28 mouse cellular contexts compared by ENCODE assay signal in the genomic region with DNA sequence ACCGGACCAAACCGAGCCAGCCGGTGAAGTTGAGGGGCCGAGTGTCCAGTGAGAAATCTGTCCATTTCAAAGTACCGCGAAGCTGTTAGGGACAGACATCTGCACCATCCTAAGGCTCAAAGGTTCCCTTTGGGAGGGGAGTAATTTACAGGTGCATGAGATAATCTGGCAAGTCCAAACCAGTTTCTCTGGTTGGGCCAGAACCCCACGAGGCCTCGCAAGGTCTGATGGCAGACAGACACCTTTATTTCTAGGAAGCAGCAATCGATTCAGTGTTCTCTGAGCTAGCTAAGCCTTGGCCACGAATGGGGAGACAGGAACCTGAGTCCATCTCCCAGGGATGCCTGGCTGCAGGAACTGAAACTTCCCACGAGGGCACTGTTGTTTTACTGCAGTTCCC. TPM values are rescaled to one million over a fixed set of nuclear protein-coding genes. Genes with fewer than 3 reads are reported as not detected.
DNase-seq lines count a peak whose midpoint lies in the region; ATAC-seq and TF ChIP-seq lines count a peak whose summit lies in the region.
"Had no signal": no experiment of that assay in that cellular context is flagged by ENCODE, and none has a peak within 500 bp of the region (broad histone marks: within the 10 kb centered on the region; RNA-seq: fewer than 3 reads in every experiment).

No protein-coding gene starts in this region.

- H3K4me1 ChIP-seq in hindbrain, embryonic 13.5 days (replicated peaks): peaks cover 30% of the 10 kb centered on the region
- H3K4me1 ChIP-seq in hindbrain, embryonic 11.5 days (replicated peaks; ENCODE audit: control insufficient read depth, insufficient read depth, low read length): no peaks in the 10 kb centered on the region; the same call in none of the 2 replicates
- H3K4me1 ChIP-seq in intestine, embryonic 15.5 days (replicated peaks): peaks cover 9% of the 10 kb centered on the region; the same call in 1 of the 2 replicates
- peaks cover 6% of the 10 kb centered on the region for H3K4me1 ChIP-seq in stomach, embryonic 16.5 days (ENCODE audit: control insufficient read depth, insufficient read depth, low read length)
- H3K4me1 ChIP-seq in liver, postnatal 0 days (ENCODE audit: insufficient read depth): peaks cover 12% of the 10 kb centered on the region

- 96% methylated on average over 11 of the region's 11 CpGs for WGBS in hindbrain, embryonic 13.5 days
- 93% methylated on average over 11 of the region's 11 CpGs for WGBS in hindbrain, embryonic 11.5 days
- WGBS in intestine, embryonic 15.5 days: 68% methylated on average over 11 of the region's 11 CpGs
- WGBS in stomach, embryonic 16.5 days: 84% methylated on average over 11 of the region's 11 CpGs
- WGBS in liver, postnatal 0 days (ENCODE audit: insufficient replicate concordance): 91% methylated on average over 11 of the region's 11 CpGs

- no peak for DNase-seq in hindbrain, embryonic 11.5 days (ENCODE audit: low spot score)
- no peak for DNase-seq in gastrocnemius, postnatal 14 days
- no peak for DNase-seq in liver, postnatal 0 days
- DNase-seq: adrenal gland, postnatal 10 days; adrenal gland, postnatal 36 days; B cell, adult 2 months; cerebellum, adult 18-20 months; cerebellum, adult 9-10 months; cerebellum, postnatal 14 days; gastrocnemius, postnatal 10 days; heart, adult 11 months; heart, postnatal 10 days; heart, postnatal 36 days; kidney, adult 11 months had no signal

- TF ChIP-seq CTCF in liver, postnatal 0 days (IDR thresholded peaks at IDR 0.05; ENCODE audit: low read depth): no peak

- H3K9ac ChIP-seq in hindbrain, embryonic 13.5 days: 0 out of 2 replicates have a peak overlapping the region, but pooled peaks have one; percentile 13
- no peak overlapping the region for H3K9ac ChIP-seq in hindbrain, embryonic 11.5 days (ENCODE audit: low read depth, low read length)
- H3K9ac ChIP-seq in intestine, embryonic 15.5 days: no peak overlapping the region; the same call in 1 of the 2 replicates
- no peak overlapping the region for H3K9ac ChIP-seq in stomach, embryonic 16.5 days (ENCODE audit: low read length)
- no peak overlapping the region for H3K9ac ChIP-seq in liver, postnatal 0 days (replicated peaks)
- H3K9ac ChIP-seq: embryonic facial prominence, embryonic 12.5 days; forebrain, embryonic 12.5 days; forebrain, embryonic 15.5 days; heart, embryonic 12.5 days; heart, embryonic 15.5 days; hindbrain, embryonic 15.5 days had no signal

- no peaks in the 10 kb centered on the region for H3K9me3 ChIP-seq in hindbrain, embryonic 13.5 days
- no peaks in the 10 kb centered on the region for H3K9me3 ChIP-seq in hindbrain, embryonic 11.5 days (ENCODE audit: control insufficient read depth, low read length)
- H3K9me3 ChIP-seq in intestine, embryonic 15.5 days: no peaks in the 10 kb centered on the region
- no peaks in the 10 kb centered on the region for H3K9me3 ChIP-seq in stomach, embryonic 16.5 days (replicated peaks; ENCODE audit: control insufficient read depth, low read length)
- no peaks in the 10 kb centered on the region for H3K9me3 ChIP-seq in liver, postnatal 0 days (ENCODE audit: low read length)
- H3K9me3 ChIP-seq: embryonic facial prominence, embryonic 12.5 days; forebrain, embryonic 12.5 days; forebrain, embryonic 15.5 days; G1E; heart, embryonic 12.5 days; heart, embryonic 15.5 days; hindbrain, embryonic 10.5 days; hindbrain, embryonic 15.5 days had no signal

- no peak overlapping the region for H3K4me3 ChIP-seq in hindbrain, embryonic 13.5 days
- H3K4me3 ChIP-seq in hindbrain, embryonic 11.5 days (ENCODE audit: low read depth, low read length): no peak overlapping the region
- H3K4me3 ChIP-seq in intestine, embryonic 15.5 days (replicated peaks): no peak overlapping the region
- H3K4me3 ChIP-seq in stomach, embryonic 16.5 days (replicated peaks; ENCODE audit: low read length): no peak overlapping the region
- H3K4me3 ChIP-seq in liver, postnatal 0 days (ENCODE audit: low read depth, low read length): no peak overlapping the region
- H3K4me3 ChIP-seq: embryonic facial prominence, embryonic 12.5 days; erythroblast, embryonic 14.5 days; forebrain, embryonic 12.5 days; forebrain, embryonic 15.5 days; heart, embryonic 12.5 days; heart, embryonic 15.5 days; hindbrain, embryonic 10.5 days; hindbrain, embryonic 15.5 days had no signal

- ATAC-seq in hindbrain, embryonic 13.5 days (ENCODE audit: low FRiP score): no peak
- ATAC-seq in hindbrain, embryonic 11.5 days (ENCODE audit: low FRiP score): no peak
- ATAC-seq in intestine, embryonic 15.5 days: peak; percentile 88
- peak; percentile 17; the same call in 1 of the 2 replicates for ATAC-seq in stomach, embryonic 16.5 days (ENCODE audit: insufficient read depth, low FRiP score)
- ATAC-seq in liver, postnatal 0 days: no peak
- ATAC-seq: forebrain, embryonic 15.5 days; Patski had no signal

- H3K27me3 ChIP-seq in hindbrain, embryonic 13.5 days: no peaks in the 10 kb centered on the region
- no peaks in the 10 kb centered on the region for H3K27me3 ChIP-seq in hindbrain, embryonic 11.5 days (ENCODE audit: control insufficient read depth, insufficient read depth, low read length)
- H3K27me3 ChIP-seq in intestine, embryonic 15.5 days (replicated peaks): no peaks in the 10 kb centered on the region
- H3K27me3 ChIP-seq in stomach, embryonic 16.5 days (ENCODE audit: control insufficient read depth, insufficient read depth, low read length): no peaks in the 10 kb centered on the region
- no peaks in the 10 kb centered on the region for H3K27me3 ChIP-seq in liver, postnatal 0 days (ENCODE audit: insufficient read depth, low read length)
- H3K27me3 ChIP-seq: CH12.LX; embryonic facial prominence, embryonic 12.5 days; forebrain, embryonic 12.5 days; forebrain, embryonic 15.5 days; heart, embryonic 12.5 days; heart, embryonic 15.5 days; hindbrain, embryonic 15.5 days; Patski had no signal

- no peak overlapping the region for H3K27ac ChIP-seq in hindbrain, embryonic 13.5 days
- no peak overlapping the region for H3K27ac ChIP-seq in hindbrain, embryonic 11.5 days (ENCODE audit: low read depth, low read length)
- H3K27ac ChIP-seq in intestine, embryonic 15.5 days: peak overlapping the region; percentile 36; the same call in 1 of the 2 replicates
- H3K27ac ChIP-seq in stomach, embryonic 16.5 days (ENCODE audit: low read length): peak overlapping the region; percentile 9; the same call in 1 of the 2 replicates
- H3K27ac ChIP-seq in liver, postnatal 0 days (ENCODE audit: low read depth): no peak overlapping the region
- H3K27ac ChIP-seq: embryonic facial prominence, embryonic 12.5 days; forebrain, embryonic 12.5 days; forebrain, embryonic 15.5 days; heart, embryonic 15.5 days; hindbrain, embryonic 10.5 days; hindbrain, embryonic 15.5 days had no signal

- no peak for TF ChIP-seq EP300 in liver, postnatal 0 days (IDR thresholded peaks at IDR 0.05; ENCODE audit: low read depth)

- no peak overlapping the region for H3K4me2 ChIP-seq in hindbrain, embryonic 13.5 days
- H3K4me2 ChIP-seq in hindbrain, embryonic 11.5 days (replicated peaks; ENCODE audit: low read depth, low read length): no peak overlapping the region
- peak overlapping the region; percentile 26; the same call in 1 of the 2 replicates for H3K4me2 ChIP-seq in intestine, embryonic 15.5 days (replicated peaks)
- no peak overlapping the region for H3K4me2 ChIP-seq in stomach, embryonic 16.5 days (ENCODE audit: low read depth, low read length)
- no peak overlapping the region for H3K4me2 ChIP-seq in liver, postnatal 0 days (ENCODE audit: low read depth, low read length)
- H3K4me2 ChIP-seq: embryonic facial prominence, embryonic 12.5 days; forebrain, embryonic 12.5 days; forebrain, embryonic 15.5 days; heart, embryonic 12.5 days; heart, embryonic 15.5 days; hindbrain, embryonic 15.5 days had no signal

- intact Hi-C loops in gastrocnemius, postnatal 14 days (cut with DNase I; ENCODE audit: low total_unique reads): no loop called here

- H3K36me3 ChIP-seq in hindbrain, embryonic 13.5 days: peaks cover 65% of the 10 kb centered on the region
- peaks cover 12% of the 10 kb centered on the region for H3K36me3 ChIP-seq in hindbrain, embryonic 11.5 days (ENCODE audit: control insufficient read depth, insufficient read depth, low read length)
- peaks cover 29% of the 10 kb centered on the region for H3K36me3 ChIP-seq in intestine, embryonic 15.5 days
- peaks cover 20% of the 10 kb centered on the region; the same call in 1 of the 2 replicates for H3K36me3 ChIP-seq in stomach, embryonic 16.5 days (ENCODE audit: control insufficient read depth, insufficient read depth, low read length)
- H3K36me3 ChIP-seq in liver, postnatal 0 days (replicated peaks; ENCODE audit: insufficient read depth, low read length): peaks cover 73% of the 10 kb centered on the region

RNA-seq across cellular contexts. Expression of gene Zc3h7b, which starts 21.2 kb away (rescaled TPM):
- polyA plus RNA-seq in hindbrain, embryonic 13.5 days (2015; fragmentation: Nextera tagmentation; extraction: Ambion mirVana): 42.6 and 46.8 TPM in 2 replicates
- polyA plus RNA-seq in hindbrain, embryonic 11.5 days (2014; fragmentation: Nextera tagmentation; extraction: Ambion mirVana): 36.8 and 52.6 TPM in 2 replicates
- 16.8 and 17.2 TPM in 2 replicates for polyA plus RNA-seq in intestine, embryonic 15.5 days (2015; fragmentation: Nextera tagmentation; extraction: Ambion mirVana)
- polyA plus RNA-seq in stomach, embryonic 16.5 days (2015; fragmentation: Nextera tagmentation; extraction: Ambion mirVana): 21.5 and 23.9 TPM in 2 replicates
- total RNA-seq in gastrocnemius, postnatal 14 days (2021): 10 to 100 TPM; 30.8 to 37.9 TPM
- 3.3 and 4.2 TPM in 2 replicates for polyA plus RNA-seq in liver, postnatal 0 days (2015; fragmentation: Nextera tagmentation; extraction: Ambion mirVana)

RNA-seq across cellular contexts. Expression of gene Rangap1, which starts 21.7 kb away (rescaled TPM):
- 129 and 140 TPM in 2 replicates for polyA plus RNA-seq in hindbrain, embryonic 13.5 days (2015; fragmentation: Nextera tagmentation; extraction: Ambion mirVana)
- polyA plus RNA-seq in hindbrain, embryonic 11.5 days (2014; fragmentation: Nextera tagmentation; extraction: Ambion mirVana): 130 and 145 TPM in 2 replicates
- polyA plus RNA-seq in intestine, embryonic 15.5 days (2015; fragmentation: Nextera tagmentation; extraction: Ambion mirVana): 95.0 and 102 TPM in 2 replicates
- polyA plus RNA-seq in stomach, embryonic 16.5 days (2015; fragmentation: Nextera tagmentation; extraction: Ambion mirVana): 95.8 and 98.5 TPM in 2 replicates
- 10 to 100 TPM; 24.8 to 27.8 TPM for total RNA-seq in gastrocnemius, postnatal 14 days (2021)
- polyA plus RNA-seq in liver, postnatal 0 days (2015; fragmentation: Nextera tagmentation; extraction: Ambion mirVana): 31.3 and 38.0 TPM in 2 replicates

RNA-seq across cellular contexts. Expression of gene Chadl, which starts 26.6 kb away (rescaled TPM):
- 13.5 and 14.2 TPM in 2 replicates for polyA plus RNA-seq in hindbrain, embryonic 13.5 days (2015; fragmentation: Nextera tagmentation; extraction: Ambion mirVana)
- polyA plus RNA-seq in hindbrain, embryonic 11.5 days (2014; fragmentation: Nextera tagmentation; extraction: Ambion mirVana): 3.5 and 3.6 TPM in 2 replicates
- 2.8 and 2.9 TPM in 2 replicates for polyA plus RNA-seq in intestine, embryonic 15.5 days (2015; fragmentation: Nextera tagmentation; extraction: Ambion mirVana)
- 2.2 and 2.7 TPM in 2 replicates for polyA plus RNA-seq in stomach, embryonic 16.5 days (2015; fragmentation: Nextera tagmentation; extraction: Ambion mirVana)
- total RNA-seq in gastrocnemius, postnatal 14 days (2021): 1 to 10 TPM in 1 of 2 experiments, under 1 TPM in 1; 0.91 to 1.8 TPM
- polyA plus RNA-seq in liver, postnatal 0 days (2015; fragmentation: Nextera tagmentation; extraction: Ambion mirVana): 0.99 and 1.4 TPM in 2 replicates
- polyA plus RNA-seq: G1E had no signal

RNA-seq across cellular contexts. Expression of gene L3mbtl2, which starts 60.0 kb away (rescaled TPM):
- polyA plus RNA-seq in hindbrain, embryonic 13.5 days (2015; fragmentation: Nextera tagmentation; extraction: Ambion mirVana): 28.6 and 29.5 TPM in 2 replicates
- polyA plus RNA-seq in hindbrain, embryonic 11.5 days (2014; fragmentation: Nextera tagmentation; extraction: Ambion mirVana): 26.4 and 26.7 TPM in 2 replicates
- polyA plus RNA-seq in intestine, embryonic 15.5 days (2015; fragmentation: Nextera tagmentation; extraction: Ambion mirVana): 21.5 and 22.2 TPM in 2 replicates
- 19.0 and 20.5 TPM in 2 replicates for polyA plus RNA-seq in stomach, embryonic 16.5 days (2015; fragmentation: Nextera tagmentation; extraction: Ambion mirVana)
- total RNA-seq in gastrocnemius, postnatal 14 days (2021): 1 to 10 TPM; 5.3 to 7.2 TPM
- polyA plus RNA-seq in liver, postnatal 0 days (2015; fragmentation: Nextera tagmentation; extraction: Ambion mirVana): 7.3 and 8.2 TPM in 2 replicates

Comparison
In these comparisons a context has a peak if more than half of its experiments do, and no peak if none do; other contexts are left out.
1. ATAC-seq: peak in intestine, embryonic 15.5 days (single experiment) and stomach, embryonic 16.5 days (single experiment); none in hindbrain, embryonic 13.5 days (single experiment), hindbrain, embryonic 11.5 days (single experiment) and liver, postnatal 0 days (single experiment).
2. H3K27ac ChIP-seq: peak in intestine, embryonic 15.5 days (single experiment) and stomach, embryonic 16.5 days (single experiment); none in hindbrain, embryonic 13.5 days (single experiment), hindbrain, embryonic 11.5 days (single experiment) and liver, postnatal 0 days (single experiment).